Mouse (Mus musculus): ENCODE data around the gene Cdkn1c. TPM values are rescaled to one million over a fixed set of nuclear protein-coding genes. Genes with fewer than 3 reads are reported as not detected.
A peak's percentile ranks its signal among the peaks of the same experiment; 100 is the strongest.

Gene Cdkn1c
- total RNA-seq (2021): 669 and 905 TPM in 2 replicates
- long read RNA-seq, transcript Cdkn1c-204 (2 exons, 500 nt): minor isoform, 7 of 917 reads
- long read RNA-seq, transcript Cdkn1c-201 (4 exons, 1,901 nt): major isoform, 294 of 917 reads
- long read RNA-seq, transcript Cdkn1c-205 (3 exons, 667 nt): minor isoform, 10 of 917 reads
- long read RNA-seq, transcript Cdkn1c-202 (4 exons, 1,888 nt): minor isoform, 44 of 917 reads
- long read RNA-seq, partial matches to known transcripts: 25 of 917 reads
- long read RNA-seq, other reads (novel, unspliced or antisense): 537 of 917 reads

DNA sequence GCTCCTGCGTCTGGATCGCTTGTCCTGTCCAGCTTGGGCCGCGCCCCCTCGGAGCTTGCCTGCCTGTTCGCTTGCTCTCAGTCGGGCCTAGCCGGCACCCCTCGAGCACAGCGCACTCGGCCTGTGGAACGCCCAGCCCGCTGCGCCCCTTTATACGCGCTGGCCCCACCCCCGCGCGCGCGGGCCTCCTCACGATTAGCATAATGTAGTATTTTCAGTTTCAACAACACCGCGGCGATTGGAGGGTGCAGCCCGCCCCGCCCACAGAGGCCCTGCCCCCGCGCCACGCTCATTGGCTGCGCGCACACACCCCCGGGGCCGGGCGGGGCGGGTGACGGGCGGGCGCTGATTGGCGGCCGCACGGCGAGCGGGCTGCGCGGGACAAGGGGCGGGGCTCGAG lies at the start of gene Cdkn1c:
Gene Cdkn1c, minus strand, starts transcription at position 177 of the 400 bp plus-strand sequence.
- DNase-seq: peak; percentile 90

- DNase-seq: no peak
Measured at GRCm38 (mm10) chr7:143509566-143509965, 48.7 kb upstream of the Cdkn1c start.

- peak; percentile 55 for DNase-seq
Measured at GRCm38 (mm10) chr7:143506675-143507074, 45.8 kb upstream of the Cdkn1c start.

DNA sequence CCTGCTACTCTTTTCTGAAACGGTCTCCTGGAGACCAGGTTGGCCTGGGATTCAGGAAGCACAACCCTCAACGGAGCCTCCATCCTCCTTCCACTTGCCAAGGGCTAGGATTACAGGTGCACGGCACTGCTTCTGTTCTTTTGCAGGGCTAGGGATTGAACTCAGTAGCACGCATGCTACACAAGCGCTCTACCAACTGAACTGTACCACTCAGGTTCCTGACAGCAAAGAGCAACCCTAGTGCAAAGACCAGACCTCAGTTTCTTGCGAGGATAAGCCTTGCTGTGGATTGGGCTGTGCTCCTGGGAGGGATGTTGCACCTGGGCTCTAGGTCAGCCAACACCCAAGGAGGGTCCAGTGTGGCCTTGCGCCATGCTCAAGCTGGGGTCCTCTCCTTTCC lies 45.4 kb upstream of the Cdkn1c start:
- no peak for DNase-seq

DNA sequence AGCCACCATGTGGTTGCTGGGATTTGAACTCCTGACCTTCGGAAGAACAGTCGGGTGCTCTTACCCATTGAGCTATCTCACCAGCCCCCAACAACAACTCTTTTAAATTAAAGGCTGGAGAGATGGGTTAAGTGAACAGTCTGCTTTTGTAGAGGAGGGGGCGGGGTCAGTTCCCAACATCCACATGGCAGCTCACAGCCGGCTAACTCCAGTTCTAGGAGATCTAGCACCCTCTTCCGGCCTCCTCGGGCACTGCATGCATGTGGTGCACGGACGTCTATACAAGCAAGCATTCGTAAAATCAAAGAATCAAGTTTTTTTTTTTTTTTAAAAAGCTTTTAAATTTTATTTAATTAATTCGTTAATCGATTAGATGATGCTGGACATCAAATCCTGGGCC lies 45.0 kb upstream of the Cdkn1c start:
- DNase-seq: peak; percentile 82

GRCm38 (mm10) chr7:143505411-143505810 lies 44.6 kb upstream of the Cdkn1c start:
- no peak for DNase-seq

DNA sequence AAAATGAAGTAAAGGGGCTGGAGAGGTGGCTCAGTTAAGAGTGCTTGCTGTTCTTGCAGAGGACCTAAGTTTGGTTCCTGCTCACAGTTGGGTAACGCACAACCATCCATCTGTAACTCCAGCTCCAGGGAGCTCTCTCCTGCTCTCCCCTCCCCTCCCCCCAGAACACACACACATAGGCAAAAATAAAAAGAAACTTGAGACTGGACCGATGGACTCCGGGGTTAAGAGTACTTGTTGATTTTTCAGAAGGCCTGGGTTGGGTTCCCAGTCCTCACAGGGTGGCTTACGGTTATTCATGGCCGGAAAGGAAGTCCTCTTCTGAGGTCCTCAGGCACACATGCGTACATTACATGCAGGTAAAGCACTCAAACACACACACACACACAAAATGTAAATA lies 43.1 kb upstream of the Cdkn1c start:
- DNase-seq: no peak

DNA sequence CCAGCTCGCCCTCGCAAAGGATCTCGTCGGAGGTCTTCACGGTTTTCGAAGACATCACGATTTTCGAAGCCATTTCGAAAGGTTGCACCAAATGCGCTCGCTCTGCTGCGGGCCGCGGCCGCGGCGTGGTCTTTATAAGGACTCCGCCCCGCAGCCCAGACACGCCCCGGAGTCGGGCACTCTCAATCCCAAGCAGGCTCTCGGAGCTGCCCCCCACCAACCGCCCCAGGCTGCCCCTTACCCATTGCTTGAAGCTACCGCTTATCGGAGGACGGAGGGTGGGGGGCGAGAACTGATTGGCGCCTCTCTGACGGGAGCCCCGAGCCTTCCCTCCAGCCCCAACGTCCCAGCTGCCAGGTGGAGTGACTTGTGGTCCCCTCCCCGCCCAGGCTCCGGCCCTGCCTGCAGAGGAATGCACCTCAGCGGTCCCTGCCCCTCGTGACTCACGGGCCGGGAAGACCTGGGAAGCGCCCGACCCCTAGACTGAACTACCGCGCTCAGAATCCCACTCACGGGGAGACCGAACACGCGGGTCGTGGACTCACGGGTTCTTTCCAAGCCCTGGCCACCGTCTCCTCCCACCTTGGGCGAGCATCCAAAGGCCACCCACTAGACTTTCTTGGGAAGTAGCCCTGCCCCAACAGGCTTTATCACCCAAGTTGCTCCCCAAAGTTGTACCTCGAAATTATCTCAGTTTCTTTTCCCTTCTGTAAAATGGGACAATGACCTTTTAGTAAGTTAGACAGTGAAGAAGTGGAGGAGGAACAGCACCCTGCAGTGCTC lies 41.8 kb upstream of the Cdkn1c start, which contains the start of gene Phlda2:
Gene Phlda2, minus strand, starts transcription at position 733 of the 783 bp plus-strand sequence.
- DNase-seq: peak; percentile 31

DNA sequence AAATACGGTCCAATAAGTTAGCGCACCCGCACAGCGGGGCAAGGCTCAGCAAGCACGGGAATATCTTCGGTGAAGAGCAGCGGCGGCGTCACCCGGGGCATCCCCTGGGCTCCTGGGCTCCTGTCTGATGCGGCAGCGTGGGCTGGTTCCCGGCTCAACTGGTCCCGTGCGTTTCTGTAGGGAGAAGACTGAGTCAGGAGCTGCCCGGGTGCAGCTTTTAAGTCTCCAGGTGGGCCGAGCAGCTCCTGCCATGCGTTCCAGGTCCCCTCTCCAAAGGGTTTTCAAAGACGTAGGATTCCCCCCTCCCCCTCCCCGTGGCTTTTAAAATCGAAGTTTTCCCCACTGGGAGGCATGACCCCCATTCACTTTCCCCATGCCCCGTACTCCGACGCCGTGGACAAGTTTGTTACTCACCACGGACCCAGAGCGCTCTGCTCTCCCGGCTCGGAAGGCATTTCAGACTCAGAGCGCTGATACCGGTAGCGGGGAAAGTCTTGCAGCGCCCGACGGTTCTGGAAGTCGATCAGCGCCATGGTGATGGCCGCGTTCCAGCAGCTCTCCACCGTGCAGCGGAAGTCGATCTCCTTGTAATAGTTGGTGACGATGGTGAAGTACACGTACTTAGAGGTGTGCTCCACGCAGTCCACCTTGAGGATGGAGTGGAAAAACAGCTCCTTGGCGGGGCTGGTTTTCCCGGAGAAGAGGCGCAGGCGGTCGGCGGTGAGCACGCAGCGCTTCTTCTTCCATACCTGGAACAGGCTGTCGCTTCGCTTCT lies 41.0 kb upstream of the Cdkn1c start:
- peak; percentile 66 for DNase-seq

DNA sequence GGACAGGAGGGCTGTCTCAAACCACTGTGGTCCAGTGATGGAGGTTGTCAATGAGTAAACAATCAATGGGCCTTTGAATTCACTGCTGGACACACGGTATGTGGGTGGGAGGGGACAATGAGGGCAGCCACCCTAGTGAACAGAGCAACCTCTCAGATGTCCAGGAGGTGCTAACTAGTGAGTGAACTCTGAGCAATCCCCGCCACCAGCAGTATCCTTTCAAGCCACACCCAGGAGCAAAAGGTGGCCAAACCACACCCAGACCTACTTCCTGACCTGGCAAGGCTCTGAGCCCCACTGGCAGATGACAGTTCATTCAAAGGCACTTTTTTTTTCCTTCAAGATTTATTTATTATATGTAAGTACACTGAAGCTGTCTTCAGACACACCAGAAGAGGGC lies 40.1 kb upstream of the Cdkn1c start:
- DNase-seq: no peak

GRCm38 (mm10) chr7:143498584-143498983 lies 37.7 kb upstream of the Cdkn1c start:
- no peak for DNase-seq

DNA sequence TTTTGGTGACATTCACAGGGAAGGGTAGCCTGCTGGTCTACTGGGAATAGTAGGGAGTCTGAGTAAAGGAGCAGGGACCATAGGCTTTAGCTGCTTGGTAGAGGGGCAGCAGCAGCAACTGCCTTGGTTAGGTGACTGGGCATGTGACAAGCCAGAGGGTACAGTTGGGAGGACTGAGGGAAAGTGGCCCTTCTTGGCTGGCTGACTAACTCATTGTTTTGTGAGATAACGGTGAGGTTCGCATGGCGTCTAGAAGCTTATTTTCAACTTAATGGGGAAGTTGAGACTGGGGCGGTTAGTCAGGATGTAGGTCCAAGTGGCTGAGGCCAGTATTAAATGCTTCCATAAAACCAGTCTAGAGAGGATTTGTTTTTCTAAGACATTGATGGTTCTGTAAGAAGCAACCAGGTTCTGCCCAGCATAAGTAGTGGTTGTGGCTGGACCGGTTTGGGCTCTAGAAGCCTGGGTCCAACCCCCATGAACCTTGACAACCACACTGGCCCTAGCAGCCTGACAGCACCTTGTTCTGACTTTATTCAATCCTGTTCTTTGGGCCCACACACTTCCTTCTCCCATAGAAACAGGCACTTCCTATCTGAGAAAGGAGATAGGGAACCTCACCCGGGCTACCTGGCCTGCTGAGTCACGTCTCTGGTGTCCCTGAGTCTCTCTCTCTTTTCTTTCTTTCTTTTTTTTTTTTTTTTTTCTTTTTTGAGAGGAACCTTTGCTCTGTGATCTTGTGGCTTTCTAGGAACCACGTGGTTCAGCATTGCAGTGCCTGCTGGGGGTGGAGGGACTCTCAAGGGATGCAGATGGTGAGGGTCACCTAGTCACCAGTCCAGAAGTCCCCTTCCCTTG lies 34.5 kb upstream of the Cdkn1c start:
- no peak for DNase-seq

GRCm38 (mm10) chr7:143493616-143494126 lies 32.8 kb upstream of the Cdkn1c start:
- DNase-seq: no peak

- no peak for DNase-seq
Measured at GRCm38 (mm10) chr7:143489735-143490134, 28.9 kb upstream of the Cdkn1c start.

GRCm38 (mm10) chr7:143482541-143482940 lies 21.7 kb upstream of the Cdkn1c start:
- no peak for DNase-seq

- DNase-seq: no peak
Measured at GRCm38 (mm10) chr7:143481806-143482387, 21.0 kb upstream of the Cdkn1c start.

- DNase-seq: peak; percentile 80
Measured at GRCm38 (mm10) chr7:143480498-143480897, 19.6 kb upstream of the Cdkn1c start.

GRCm38 (mm10) chr7:143477800-143478199 lies 16.9 kb upstream of the Cdkn1c start:
- no peak for DNase-seq

GRCm38 (mm10) chr7:143476702-143477335 lies 16.0 kb upstream of the Cdkn1c start:
- DNase-seq: no peak

DNA sequence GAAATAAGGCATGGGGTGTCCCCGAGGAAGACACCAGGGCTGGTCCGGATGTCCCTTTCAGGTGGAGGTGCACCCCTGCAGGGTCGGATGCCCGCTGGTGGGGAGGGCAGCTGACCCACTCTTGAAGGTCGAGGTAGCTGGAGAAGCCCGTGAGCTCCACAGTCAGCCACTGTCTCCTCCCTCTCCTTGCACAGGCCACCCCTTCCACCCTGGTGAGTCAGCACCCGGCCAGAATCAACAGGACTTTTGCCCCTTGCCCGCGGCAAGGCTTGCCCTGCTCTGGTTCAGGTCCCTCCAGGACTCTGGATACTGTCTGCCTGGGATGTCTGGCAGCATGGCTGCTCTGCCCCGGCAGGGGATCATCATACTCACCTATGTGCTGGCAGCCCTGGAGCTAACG lies 15.0 kb upstream of the Cdkn1c start:
- peak; percentile 44 for DNase-seq

DNA sequence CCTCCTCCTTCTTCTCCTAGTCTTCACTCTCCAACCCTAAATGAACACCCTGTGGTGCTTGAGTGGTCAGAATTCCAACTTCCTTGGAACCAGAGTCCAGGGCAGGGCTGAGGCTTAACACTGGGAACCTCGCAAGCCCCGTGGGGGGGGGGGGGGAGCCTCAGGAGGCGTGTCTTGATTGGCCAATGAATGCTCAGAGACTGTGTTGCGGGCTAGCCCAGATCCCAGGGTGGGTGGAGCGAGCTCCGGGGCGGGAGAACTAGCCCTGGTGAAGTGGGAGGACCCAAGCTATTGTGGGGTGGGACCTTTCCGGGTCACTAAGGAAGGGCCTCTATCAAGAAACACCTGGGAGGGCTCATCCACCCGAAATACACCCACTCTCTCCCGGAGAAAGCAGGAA lies 14.0 kb upstream of the Cdkn1c start:
- no peak for DNase-seq

Data from adrenal gland, postnatal 25 days (tissue).